Mouse (Mus musculus) MEL (cell line): ENCODE measurements at regions not wholly inside any gene's neighbourhood (a gene's known extent, or its start where the extent isn't known, plus 50 kb on each side); places are given as distances from the start of the nearest gene placed in this dataset.

Source experiments
- DNase-seq: peaks from one replicate; pipeline ENCODE4 v3.0.0; 2011; ENCODE audit warnings: low read depth, low spot score
- H3K27ac ChIP-seq: 2 replicates; pipeline ENCODE4 v1.5.1; 2012; ENCODE audit warnings: low read depth, mild to moderate bottlenecking, control low read depth, low read length, moderate library complexity; ENCODE audit not compliant: control insufficient read depth
- H3K27me3 ChIP-seq, 2 experiments: fragments of 150-350 bp in 1 of 2; sonication (generic) in 1 of 2; 2 replicates each; pipeline ENCODE4 v1.6.1; 2012; ENCODE audit warnings: low read length in 2 of 2, mild to moderate bottlenecking in 2 of 2, improper control_type of control experiment in 1 of 2, moderate library complexity in 1 of 2; ENCODE audit not compliant: insufficient read depth in 2 of 2, control insufficient read depth in 1 of 2
- H3K36me3 ChIP-seq, 2 experiments: 2 replicates each; pipeline ENCODE4 v1.6.1; 2012 to 2014; ENCODE audit warnings: low read length in 2 of 2, improper control_type of control experiment in 1 of 2, inconsistent platforms in 1 of 2, mild to moderate bottlenecking in 1 of 2; ENCODE audit not compliant: insufficient read depth in 2 of 2, control insufficient read depth in 1 of 2
- H3K4me1 ChIP-seq, 2 experiments: fragments of 150-350 bp in 1 of 2; sonication (generic) in 1 of 2; 2 replicates each; pipeline ENCODE4 v1.6.1; 2012; ENCODE audit warnings: low read length in 2 of 2, improper control_type of control experiment in 1 of 2, mild to moderate bottlenecking in 1 of 2; ENCODE audit not compliant: insufficient read depth in 2 of 2, control insufficient read depth in 1 of 2
- H3K4me3 ChIP-seq, 2 experiments: fragments of 150-350 bp in 1 of 2; sonication (generic) in 1 of 2; 2 replicates each; pipeline ENCODE4 v1.5.1; 2012; ENCODE audit warnings: low read depth in 2 of 2, low read length in 2 of 2, mild to moderate bottlenecking in 2 of 2, moderate library complexity in 2 of 2, control low read depth in 1 of 2, improper control_type of control experiment in 1 of 2; ENCODE audit not compliant: control insufficient read depth in 1 of 2, insufficient read depth in 1 of 2
- H3K79me2 ChIP-seq: 2 replicates; pipeline ENCODE4 v1.6.1; 2012; ENCODE audit warnings: mild to moderate bottlenecking, low read length, moderate library complexity; ENCODE audit not compliant: control insufficient read depth, poor library complexity, insufficient read depth
- H3K9ac ChIP-seq: 2 replicates; pipeline ENCODE4 v1.6.1; 2012; ENCODE audit warnings: low read depth, mild to moderate bottlenecking, control low read depth, low read length, moderate library complexity; ENCODE audit not compliant: control insufficient read depth, poor library complexity, severe bottlenecking
- H3K9me3 ChIP-seq: fragments of 150-350 bp; sonication (generic); replicated peaks from 2 replicates; pipeline ENCODE4 v1.6.1; 2012; ENCODE audit warnings: mild to moderate bottlenecking, low read length, improper control_type of control experiment, moderate library complexity; ENCODE audit not compliant: insufficient read depth
- CHD2 ChIP-seq: IDR thresholded peaks from 2 replicates; pipeline ENCODE4 v1.6.1; 2011; ENCODE audit warnings: low read length, improper control_type of control experiment
- CTCF ChIP-seq, 3 experiments: IDR thresholded peaks in 2 of 3; conservative IDR thresholded peaks in 1 of 3; 2 replicates each; pipeline ENCODE4 v1.5.1; 2011 to 2012; ENCODE audit warnings: low read length in 3 of 3, low read depth in 2 of 3, mild to moderate bottlenecking in 2 of 3, improper control_type of control experiment in 1 of 3, inconsistent platforms in 1 of 3, mixed read lengths in 1 of 3, moderate library complexity in 1 of 3; ENCODE audit not compliant: control insufficient read depth in 1 of 3, insufficient read depth in 1 of 3, poor library complexity in 1 of 3, severe bottlenecking in 1 of 3
- ELF1 ChIP-seq: IDR thresholded peaks from 2 replicates; pipeline ENCODE4 v1.6.1; 2014; ENCODE audit warnings: low read depth, mild to moderate bottlenecking, inconsistent platforms, low read length, improper control_type of control experiment, moderate library complexity
- EP300 ChIP-seq, 2 experiments: IDR thresholded peaks; 2 replicates each; pipeline ENCODE4 v1.6.1; 2011; ENCODE audit warnings: improper control_type of control experiment in 2 of 2, low read length in 2 of 2, low read depth in 1 of 2, mild to moderate bottlenecking in 1 of 2
- ETS1 ChIP-seq: IDR thresholded peaks from 2 replicates; pipeline ENCODE4 v1.6.1; 2012; ENCODE audit warnings: low read depth, mild to moderate bottlenecking, inconsistent platforms, low read length, improper control_type of control experiment, moderate library complexity
- GABPA ChIP-seq: IDR thresholded peaks from 2 replicates; pipeline ENCODE4 v1.6.1; 2012; ENCODE audit warnings: low read depth, mild to moderate bottlenecking, inconsistent platforms, low read length, improper control_type of control experiment, moderate library complexity
- GATA1 ChIP-seq: IDR thresholded peaks from 2 replicates; pipeline ENCODE4 v1.6.1; 2011; ENCODE audit warnings: low read depth, low read length, improper control_type of control experiment
- HCFC1 ChIP-seq: IDR thresholded peaks from 2 replicates; pipeline ENCODE4 v1.6.1; 2012; ENCODE audit warnings: low read depth, mild to moderate bottlenecking, inconsistent platforms, low read length, improper control_type of control experiment, moderate library complexity
- MXI1 ChIP-seq: IDR thresholded peaks from 2 replicates; pipeline ENCODE4 v1.6.1; 2011; ENCODE audit warnings: mild to moderate bottlenecking, low read depth, low read length, improper control_type of control experiment
- POLR2AphosphoS2 ChIP-seq: IDR thresholded peaks from 2 replicates; pipeline ENCODE4 v1.6.1; 2011; ENCODE audit warnings: low read length, improper control_type of control experiment
- RAD21 ChIP-seq: IDR thresholded peaks from 2 replicates; pipeline ENCODE4 v1.6.1; 2011; ENCODE audit warnings: mild to moderate bottlenecking, low read depth, low read length, improper control_type of control experiment
- RCOR1 ChIP-seq: IDR thresholded peaks from 2 replicates; pipeline ENCODE4 v1.6.1; 2012; ENCODE audit warnings: low read depth, mild to moderate bottlenecking, inconsistent platforms, low read length, improper control_type of control experiment
- SMC3 ChIP-seq: IDR thresholded peaks from 2 replicates; pipeline ENCODE4 v1.6.1; 2011; ENCODE audit warnings: low read depth, low read length, improper control_type of control experiment
- TBP ChIP-seq: IDR thresholded peaks from 2 replicates; pipeline ENCODE4 v1.8.0; 2011; ENCODE audit warnings: low read depth, low read length, improper control_type of control experiment
- TCF12 ChIP-seq: IDR thresholded peaks from 2 replicates; pipeline ENCODE4 v1.6.1; 2014; ENCODE audit warnings: low read depth, mild to moderate bottlenecking, inconsistent platforms, low read length, improper control_type of control experiment, moderate library complexity
- UBTF ChIP-seq: IDR thresholded peaks from 2 replicates; pipeline ENCODE4 v1.6.1; 2012; ENCODE audit warnings: low read depth, mild to moderate bottlenecking, inconsistent platforms, low read length, improper control_type of control experiment, moderate library complexity, borderline replicate concordance; ENCODE audit not compliant: insufficient read depth
- USF2 ChIP-seq, 2 experiments: IDR thresholded peaks; 2 replicates each; pipeline ENCODE4 v1.6.1; 2011 to 2012; ENCODE audit warnings: improper control_type of control experiment in 2 of 2, low read length in 2 of 2, borderline replicate concordance in 1 of 2, inconsistent platforms in 1 of 2, low read depth in 1 of 2, mild to moderate bottlenecking in 1 of 2; ENCODE audit not compliant: insufficient read depth in 1 of 2
- ZKSCAN1 ChIP-seq: IDR thresholded peaks from 2 replicates; pipeline ENCODE4 v1.6.1; 2012; ENCODE audit warnings: low read depth, mild to moderate bottlenecking, inconsistent platforms, low read length, improper control_type of control experiment, moderate library complexity

GRCm38 (mm10) chr16:93109683-93110407 lies 283.9 kb upstream of the Runx1 start:
- Histone ChIP-seq H3K27me3 (no peaks in the 10 kb centered on the region), H3K9me3 (no peaks in the 10 kb centered on the region), H3K4me3 (no peak overlapping the region), H3K9ac (no peak overlapping the region), H3K36me3 (peaks cover 0 to 6% of the 10 kb centered on the region in 2 experiments; a peak in 2 of 4 replicates), H3K79me2 (no peaks in the 10 kb centered on the region), H3K27ac (no peak overlapping the region), H3K4me1 (peaks cover 2 to 16% of the 10 kb centered on the region in 2 experiments)
- TF ChIP-seq TBP (no peak), ELF1 (0 out of 2 replicates have a peak, but pooled peaks have one; percentile 22), HCFC1 (no peak), CTCF (IDR thresholded peaks at IDR 0.05 in 2 of 3, conservative IDR thresholded peaks at IDR 0.05 in 1 of 3; ENCODE audit: control insufficient read depth in 1 of 3, insufficient read depth in 1 of 3, low read depth in 2 of 3, low read length in 3 of 3, poor library complexity in 1 of 3, severe bottlenecking in 1 of 3) (no peak), RCOR1 (no peak), GABPA (no peak), CHD2 (no peak), USF2 (IDR thresholded peaks at IDR 0.05; ENCODE audit: borderline replicate concordance in 1 of 2, insufficient read depth in 1 of 2, low read depth in 1 of 2, low read length in 2 of 2) (no peak), TCF12 (peak; percentile 86), EP300 (IDR thresholded peaks at IDR 0.05; ENCODE audit: low read depth in 1 of 2, low read length in 2 of 2) (peak; percentile 86 to 87), GATA1 (peak; percentile 83), MXI1 (peak; percentile 24; the same call in 1 of the 2 replicates), ZKSCAN1 (no peak), ETS1 (peak; percentile 57)
- peak; percentile 46 for DNase-seq

GRCm38 (mm10) chr16:93107524-93107845 lies 281.5 kb upstream of the Runx1 start:
- H3K9ac ChIP-seq, result no peak overlapping the region
- H3K27ac ChIP-seq, result no peak overlapping the region
- H3K36me3 ChIP-seq, result peaks cover 0 to 6% of the 10 kb centered on the region in 2 experiments; a peak in 2 of 4 replicates
- no peaks in the 10 kb centered on the region for H3K9me3 ChIP-seq
- no peak overlapping the region for H3K4me3 ChIP-seq
- H3K79me2 ChIP-seq, result no peaks in the 10 kb centered on the region
- peaks cover 2 to 18% of the 10 kb centered on the region in 2 experiments for H3K4me1 ChIP-seq
- TF ChIP-seq SMC3 (0 out of 2 replicates have a peak, but pooled peaks have one; percentile 19), RAD21 (peak; percentile 5), POLR2AphosphoS2 (no peak), UBTF (no peak), CTCF (IDR thresholded peaks at IDR 0.05 in 2 of 3, conservative IDR thresholded peaks at IDR 0.05 in 1 of 3; ENCODE audit: control insufficient read depth in 1 of 3, insufficient read depth in 1 of 3, low read depth in 2 of 3, low read length in 3 of 3, poor library complexity in 1 of 3, severe bottlenecking in 1 of 3) (peak in 2 of 3 experiments; percentile 16 to 37; a peak in 3 of 6 replicates)
- 0 out of 4 replicates have a peak, but pooled peaks cover 0 to 2% of the 10 kb centered on the region in 2 experiments for H3K27me3 ChIP-seq
- DNase-seq, result peak; percentile 10
